Mouse (Mus musculus): ENCODE results near the gene Ccl4.

Gene Ccl4

GRCm38 (mm10) chr11:83662204-83662603 is at the start of gene Ccl4:
Gene Ccl4 (plus strand): TSS chr11:83662584.
- no peak for DNase-seq

- DNase-seq, result no peak
These were observed 45.8 kb upstream of the Ccl4 start for GRCm38 (mm10) chr11:83616586-83616985.

DNA sequence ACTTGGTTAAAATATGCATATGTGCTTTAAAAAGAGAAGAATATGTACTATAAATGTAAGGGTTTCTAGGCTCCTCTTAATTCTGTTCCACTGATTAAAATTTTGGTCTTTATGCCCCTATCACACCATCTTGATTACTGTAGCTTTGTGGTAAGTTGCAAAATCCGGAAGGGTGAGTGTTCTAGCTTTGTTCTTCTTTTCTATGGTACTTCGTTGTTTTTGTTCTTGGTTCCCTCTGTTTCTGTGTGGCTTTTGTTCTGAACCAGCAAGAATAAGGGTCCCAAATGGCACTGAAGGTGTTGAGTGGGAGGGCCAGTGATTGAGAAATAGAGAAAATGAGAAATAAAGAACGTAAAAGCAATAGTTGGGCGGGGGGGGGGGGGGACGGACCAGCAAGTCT is 44.1 kb upstream of the Ccl4 start:
- no peak for DNase-seq

DNA sequence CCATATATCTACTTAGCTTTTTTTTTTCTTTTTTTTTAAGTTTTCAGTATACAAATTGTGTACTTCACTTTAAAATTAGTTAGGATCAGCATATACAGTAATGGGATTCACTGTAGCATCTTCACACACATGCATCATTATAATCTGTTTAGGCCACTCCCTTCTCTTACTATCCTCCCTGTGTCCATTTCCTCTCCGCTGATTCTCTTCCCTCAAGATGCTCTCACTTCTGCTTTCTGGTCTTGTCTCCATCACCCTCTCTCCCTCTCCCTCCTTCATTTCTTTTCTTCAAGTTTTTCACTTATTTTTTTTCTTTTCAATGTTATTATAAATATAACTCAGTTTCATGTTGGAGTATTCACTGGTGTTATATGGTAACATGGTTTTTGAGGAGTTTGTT is 43.3 kb upstream of the Ccl4 start:
- DNase-seq, result no peak

DNA sequence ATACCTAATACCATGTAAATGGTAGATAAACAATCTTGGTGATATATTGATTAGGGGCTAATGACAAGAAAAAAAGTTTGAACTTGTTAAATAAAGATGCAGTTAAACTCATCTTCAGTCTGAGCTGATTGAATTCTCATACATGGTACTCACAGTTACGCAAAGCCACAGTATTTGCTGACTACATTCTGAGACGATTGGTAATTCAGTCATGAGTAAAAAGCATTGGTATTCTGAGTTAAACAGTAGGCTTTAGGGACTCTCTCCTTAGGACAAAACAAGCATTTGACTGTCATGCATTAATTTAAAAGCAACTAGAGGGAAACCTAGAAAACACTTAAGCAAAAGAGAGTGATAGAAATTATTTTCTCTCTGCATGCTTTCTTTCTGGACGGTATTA is 38.8 kb upstream of the Ccl4 start:
- DNase-seq, result no peak

- no peak for DNase-seq
These were observed 33.6 kb upstream of the Ccl4 start for GRCm38 (mm10) chr11:83628808-83629207.

- no peak for DNase-seq
These were observed 31.8 kb upstream of the Ccl4 start for GRCm38 (mm10) chr11:83630630-83631029.

GRCm38 (mm10) chr11:83631065-83631464 is 31.3 kb upstream of the Ccl4 start:
- DNase-seq, result no peak

DNA sequence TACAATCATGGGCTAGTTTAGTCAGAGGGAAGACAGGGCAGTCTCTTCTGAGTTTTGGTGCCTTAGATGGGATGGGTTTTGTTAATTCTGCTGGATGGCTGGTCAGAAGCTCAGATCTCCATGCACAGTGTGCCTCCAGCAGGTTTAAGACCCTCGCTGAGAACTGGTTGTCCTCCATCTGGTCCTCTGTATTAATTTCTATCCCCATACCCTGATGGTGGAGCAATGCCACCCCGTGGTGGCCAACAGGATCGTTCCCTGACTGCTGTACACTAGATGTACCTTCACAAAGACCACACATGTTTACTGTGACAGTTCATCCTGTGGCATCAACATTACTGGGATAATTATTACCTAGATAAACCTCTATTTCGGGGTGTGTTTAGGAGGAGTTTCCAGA is 29.6 kb upstream of the Ccl4 start:
- no peak for DNase-seq

DNA sequence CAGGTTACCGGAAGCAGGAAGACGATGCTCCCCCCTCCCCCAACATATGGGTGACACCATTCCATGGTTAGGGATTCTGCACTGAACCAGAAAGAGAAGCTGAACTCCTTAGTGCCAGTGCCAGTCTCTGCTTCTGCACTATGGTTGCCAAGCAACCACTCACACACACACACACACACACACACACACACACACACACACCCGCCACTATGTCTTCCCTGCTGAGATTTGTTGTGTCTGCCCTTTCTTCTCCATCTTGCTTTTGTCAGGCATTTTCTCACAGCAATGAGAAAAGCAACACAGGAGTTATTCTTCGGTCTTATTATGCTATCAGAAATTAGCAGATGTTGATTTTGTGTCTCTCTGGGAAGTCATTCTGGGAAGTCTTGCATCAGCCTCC is 28.0 kb upstream of the Ccl4 start:
- no peak for DNase-seq

DNA sequence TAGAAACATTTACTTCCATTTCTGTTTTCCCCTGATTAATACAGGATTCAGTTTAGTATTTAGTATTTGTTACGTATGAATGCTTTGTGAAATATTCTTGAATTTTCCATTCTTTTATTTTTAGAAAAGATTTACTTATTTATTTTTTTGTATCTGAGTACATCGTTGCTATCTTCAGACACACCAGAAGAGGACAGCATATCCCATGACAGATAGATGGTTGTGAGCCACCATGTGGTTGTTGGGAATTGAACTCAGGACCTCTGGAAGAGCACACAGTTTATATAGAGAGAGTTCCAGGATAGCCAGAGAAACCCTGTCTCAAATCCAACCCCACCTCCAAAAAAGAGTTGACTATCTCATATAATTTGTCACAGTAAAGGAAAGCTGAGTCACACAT is 27.5 kb upstream of the Ccl4 start:
- no peak for DNase-seq

DNA sequence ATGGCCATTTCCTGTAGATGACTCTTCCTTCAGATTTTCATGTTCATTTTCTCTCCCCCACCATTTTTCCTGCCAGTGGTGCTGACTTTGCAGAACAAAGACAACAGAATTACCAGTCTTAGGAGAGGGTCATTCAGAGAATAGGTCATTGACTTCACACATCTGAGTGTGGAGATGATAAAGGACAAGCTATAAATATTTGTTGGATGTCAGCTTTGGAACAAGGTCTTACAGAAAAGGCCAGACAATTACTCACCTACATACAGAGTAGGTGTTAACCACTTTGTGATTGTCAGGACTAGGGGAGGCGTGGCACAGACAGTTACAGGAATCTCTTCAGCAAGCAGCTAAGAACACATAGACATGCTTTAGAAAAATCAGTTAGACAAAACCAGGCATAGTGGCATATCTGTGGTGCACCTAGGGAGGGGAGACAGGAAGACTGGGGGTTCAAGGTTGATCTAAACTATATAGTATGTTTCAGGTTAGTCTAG is 25.6 kb upstream of the Ccl4 start:
- no peak for DNase-seq

GRCm38 (mm10) chr11:83638934-83639333 is 23.4 kb upstream of the Ccl4 start:
- no peak for DNase-seq

GRCm38 (mm10) chr11:83639533-83639932 is 22.9 kb upstream of the Ccl4 start:
- peak in 1 of 2 experiments; percentile 36 for DNase-seq

GRCm38 (mm10) chr11:83640141-83640540 is 22.2 kb upstream of the Ccl4 start:
- DNase-seq, result peak; percentile 53 to 62

GRCm38 (mm10) chr11:83641216-83641615 is 21.2 kb upstream of the Ccl4 start:
- no peak for DNase-seq

- no peak for DNase-seq
These were observed 16.9 kb upstream of the Ccl4 start, which contains the start of gene Rpl9-ps1 for GRCm38 (mm10) chr11:83645521-83645920. Gene Rpl9-ps1 (minus strand): TSS chr11:83645621.

GRCm38 (mm10) chr11:83646356-83647149 is 15.8 kb upstream of the Ccl4 start:
- no peak for DNase-seq

GRCm38 (mm10) chr11:83649305-83649841 is 13.0 kb upstream of the Ccl4 start, which contains the start of gene Ccl3:
Gene Ccl3 (minus strand): TSS chr11:83649355.
- DNase-seq, result no peak

DNA sequence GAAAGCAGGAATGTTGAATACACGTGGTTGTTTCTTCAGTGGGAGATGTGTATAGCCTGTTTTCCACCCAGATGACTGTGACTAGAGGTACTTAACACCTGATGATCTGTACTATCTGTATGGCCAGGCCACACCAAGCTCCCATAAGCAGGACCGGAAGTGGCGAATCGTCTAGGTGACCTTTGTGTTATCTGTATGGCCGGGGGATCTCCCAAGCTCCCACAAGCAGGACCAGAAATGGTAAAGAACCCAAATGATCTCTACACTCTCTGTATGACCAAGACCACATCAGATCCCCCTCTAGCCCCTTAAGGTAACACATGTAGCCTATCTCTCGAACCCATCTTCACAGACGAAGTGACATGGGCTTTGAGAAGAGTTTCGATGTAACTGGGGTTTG is 7.8 kb upstream of the Ccl4 start:
- no peak for DNase-seq

- no peak for DNase-seq
These were observed 4.9 kb upstream of the Ccl4 start for GRCm38 (mm10) chr11:83657508-83657907.

GRCm38 (mm10) chr11:83658797-83659196 is 3.6 kb upstream of the Ccl4 start:
- DNase-seq, result no peak

DNA sequence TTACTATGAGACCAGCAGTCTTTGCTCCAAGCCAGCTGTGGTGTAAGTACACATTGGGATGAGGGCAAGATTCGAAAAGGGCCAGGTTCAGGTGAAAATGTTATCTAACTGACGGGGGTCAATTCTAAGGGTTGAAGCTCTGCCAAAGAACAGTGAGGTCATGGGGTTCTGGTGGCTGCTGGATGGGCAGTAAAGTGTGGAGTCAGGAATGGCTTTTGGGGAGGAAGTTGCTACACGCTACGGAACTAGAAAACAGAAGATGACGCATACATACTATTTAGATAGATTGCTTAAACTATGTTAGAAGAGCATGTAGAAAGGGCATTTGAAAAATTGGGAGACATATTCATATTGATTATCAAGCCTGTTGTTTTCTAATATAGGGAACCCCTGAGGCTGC is 1.1 kb downstream of the Ccl4 start:
- no peak for DNase-seq

DNA sequence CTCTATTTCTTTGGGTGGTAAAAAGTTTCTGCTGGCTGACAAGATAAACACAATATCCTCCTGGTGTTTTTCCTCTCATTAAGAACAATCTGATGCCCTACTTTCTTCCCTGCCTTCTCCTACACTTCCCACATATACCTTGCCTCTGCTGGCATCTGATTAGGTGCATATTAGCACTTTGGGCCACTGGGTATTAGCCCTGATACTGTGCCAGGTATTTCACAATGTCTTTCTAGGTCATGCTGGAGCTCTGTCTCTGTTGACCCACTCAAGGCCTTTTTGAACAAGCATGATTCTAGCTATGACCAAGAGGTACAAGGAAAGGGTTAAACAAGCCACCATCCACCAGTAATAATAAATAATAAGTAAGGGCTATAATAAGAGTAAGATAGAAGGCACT is 9.4 kb downstream of the Ccl4 start:
- no peak for DNase-seq

- no peak for DNase-seq
These were observed 13.3 kb downstream of the Ccl4 start for GRCm38 (mm10) chr11:83675665-83676064.
